Mouse (Mus musculus) erythroblast, embryonic 14.5 days (primary cell): Measurements from ENCODE around the gene Gbf1.

Experiments used
- GATA1 ChIP-seq: IDR thresholded peaks from 2 replicates; pipeline ENCODE4 v1.6.1; 2012; ENCODE audit warnings: low read length, inconsistent platforms, mixed read lengths
- TAL1 ChIP-seq: IDR thresholded peaks from 3 replicates; pipeline ENCODE4 v1.6.1; 2012; ENCODE audit warnings: low read length, inconsistent platforms, mixed read lengths

DNA sequence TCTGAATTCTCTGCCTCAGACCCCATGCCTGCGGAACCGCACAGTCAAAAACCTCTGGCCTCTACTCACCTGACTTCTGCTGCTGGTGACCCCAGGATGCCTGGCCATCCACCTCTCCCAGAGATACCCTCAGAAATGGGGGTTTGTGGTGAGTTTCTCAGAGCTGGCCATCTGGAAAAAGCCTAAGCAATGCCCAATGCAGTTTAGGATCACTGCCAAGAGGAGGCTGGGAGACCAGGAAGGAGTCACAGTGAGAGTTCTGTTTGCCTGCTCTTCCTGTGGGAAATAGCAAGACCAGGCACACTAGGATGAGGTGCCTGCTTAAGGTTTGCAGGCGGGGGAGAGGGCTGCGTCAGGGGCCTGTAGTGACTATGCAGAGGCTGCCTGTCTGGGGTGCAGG is 132.4 kb downstream of the Gbf1 start:
- TF ChIP-seq GATA1 (no peak), TAL1 (no peak)
